Mouse (Mus musculus): ENCODE measurements at regions not wholly inside any gene's neighbourhood (a gene's known extent, or its start where the extent isn't known, plus 50 kb on each side); places are given as distances from the start of the nearest gene placed in this dataset.

DNA sequence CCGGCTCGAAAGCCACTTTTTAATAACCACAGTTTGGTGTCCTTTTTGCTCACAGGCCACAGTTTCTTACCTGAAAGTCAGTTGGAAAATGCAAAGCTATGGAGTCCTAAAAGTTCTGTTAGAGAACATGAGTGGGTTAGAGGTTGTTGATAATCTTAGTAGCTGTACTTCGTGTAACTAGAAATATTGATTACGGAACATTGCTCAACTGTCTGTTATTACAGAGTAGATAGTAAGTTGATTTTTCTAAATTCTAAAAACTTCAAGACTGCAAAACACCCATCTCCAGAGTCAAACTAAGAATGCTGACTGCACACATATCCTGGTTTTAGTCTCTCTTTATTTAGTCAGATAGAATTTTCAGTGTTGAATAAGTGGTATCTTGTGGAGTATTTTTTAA, 111.0 kb downstream of the Slc38a4 start:
- no peak for ATAC-seq (replicated peaks; ENCODE audit: low read depth, poor library complexity, severe bottlenecking)

DNA sequence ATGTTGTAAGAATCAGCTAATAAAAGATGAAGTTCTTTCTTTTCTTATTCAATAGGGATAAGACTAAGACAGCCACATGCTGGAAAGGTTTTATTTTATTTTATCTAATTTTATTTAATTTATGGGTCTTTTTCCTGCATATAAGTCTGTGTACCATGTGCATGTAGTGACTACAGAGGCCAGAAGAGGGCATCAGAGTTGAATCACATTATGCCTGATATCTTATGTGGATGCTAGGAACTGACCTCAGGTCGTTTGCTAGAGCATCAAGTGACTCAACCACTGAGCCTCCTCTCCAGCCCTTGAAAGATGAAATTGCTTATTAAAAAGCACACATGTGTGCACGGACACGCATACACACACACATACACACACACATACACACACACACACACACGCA, 113.1 kb downstream of the Slc38a4 start:
- ATAC-seq (replicated peaks; ENCODE audit: low read depth, poor library complexity, severe bottlenecking), result no peak

DNA sequence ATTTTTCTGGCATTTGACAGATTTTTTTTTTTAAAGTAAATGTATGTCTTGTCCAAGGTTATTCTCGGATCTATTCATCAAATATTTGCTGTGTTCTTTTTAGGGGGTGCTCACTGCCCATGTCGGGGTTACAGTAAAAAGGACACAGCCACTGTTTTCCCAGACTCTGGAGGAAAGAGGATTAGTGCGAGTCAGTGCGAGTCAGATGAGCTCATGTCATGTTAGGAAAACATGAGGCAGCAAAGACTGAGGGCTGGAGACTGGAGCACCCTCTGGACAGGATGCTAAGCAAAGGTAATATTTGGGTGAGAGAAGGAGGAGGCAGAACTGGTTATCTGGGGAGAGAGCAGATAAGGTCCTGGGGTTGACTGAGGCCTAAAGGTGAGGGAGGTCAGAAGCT, 117.3 kb downstream of the Slc38a4 start:
- ATAC-seq (replicated peaks; ENCODE audit: low read depth, poor library complexity, severe bottlenecking), result no peak

DNA sequence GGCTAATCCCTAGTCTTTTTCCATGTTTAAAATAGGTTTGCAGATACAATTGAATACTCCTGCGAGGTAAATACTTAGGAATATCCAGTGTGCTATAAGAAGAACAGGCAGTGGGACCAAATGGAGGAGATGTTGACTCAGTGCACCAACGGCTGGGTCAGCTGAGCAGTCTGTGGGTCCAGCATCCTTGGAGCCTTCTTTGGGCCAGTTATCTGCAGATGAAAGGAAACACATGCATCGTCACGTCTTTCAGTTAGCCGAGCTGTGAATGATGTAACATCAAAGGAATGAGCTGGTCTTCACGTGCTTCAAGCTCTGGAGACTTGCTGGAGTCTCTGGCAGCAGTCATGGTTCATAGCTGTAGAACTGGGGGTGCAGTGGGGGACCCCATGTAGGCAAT, 118.1 kb downstream of the Slc38a4 start:
- no peak for ATAC-seq (replicated peaks; ENCODE audit: low read depth, poor library complexity, severe bottlenecking)

DNA sequence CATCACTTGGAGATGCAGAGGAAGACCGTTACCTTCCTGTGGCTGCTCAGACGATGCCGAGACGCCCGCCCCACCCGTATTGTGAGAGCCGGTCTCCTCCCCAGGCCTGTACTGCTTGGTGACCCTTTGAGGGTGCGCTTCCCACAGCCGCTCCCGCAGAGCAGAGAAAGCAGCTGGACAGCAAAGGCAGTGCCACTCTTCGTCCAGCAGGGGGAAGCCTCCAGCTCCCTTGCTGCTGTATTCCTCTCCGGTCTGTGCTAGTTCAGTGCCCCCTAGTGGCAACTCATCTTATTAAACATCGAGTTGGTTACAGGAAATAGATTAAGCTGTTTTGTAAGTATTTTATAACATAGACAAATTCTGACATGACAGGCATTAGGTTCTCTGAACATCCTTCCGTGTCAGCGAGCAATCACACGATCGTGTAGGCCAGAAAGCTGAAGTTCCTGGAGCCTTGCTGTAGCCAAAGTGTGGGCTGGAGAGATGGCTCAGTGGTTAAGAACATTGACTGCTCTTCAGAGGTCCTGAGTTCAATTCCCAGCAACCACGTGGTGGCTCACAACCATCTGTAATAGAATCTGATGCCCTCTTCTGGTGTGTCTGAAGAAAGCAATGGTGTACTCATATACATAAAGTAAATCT, 118.9 kb downstream of the Slc38a4 start:
- peak; percentile 98 for ATAC-seq (replicated peaks; ENCODE audit: low read depth, poor library complexity, severe bottlenecking)

DNA sequence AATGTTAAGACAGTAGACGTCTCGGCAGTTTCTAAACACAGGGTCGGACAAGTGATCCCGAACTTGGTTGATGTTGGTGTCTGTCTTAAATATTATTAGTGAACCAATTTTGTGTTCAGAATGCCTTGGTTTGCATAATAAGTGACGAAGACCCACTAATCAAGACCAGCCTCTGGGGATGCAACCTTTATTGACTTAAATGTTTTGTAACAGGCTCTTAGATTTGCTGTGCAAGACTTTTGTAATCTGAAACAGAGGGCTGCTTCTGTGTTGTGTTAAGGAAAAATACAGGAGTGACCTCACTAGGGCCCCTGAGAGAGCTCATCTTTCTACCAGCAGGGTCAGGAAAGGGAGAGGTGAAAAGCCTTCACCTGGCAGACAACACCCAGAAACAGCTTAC, 119.5 kb downstream of the Slc38a4 start:
- ATAC-seq (replicated peaks; ENCODE audit: low read depth, poor library complexity, severe bottlenecking), result no peak

DNA sequence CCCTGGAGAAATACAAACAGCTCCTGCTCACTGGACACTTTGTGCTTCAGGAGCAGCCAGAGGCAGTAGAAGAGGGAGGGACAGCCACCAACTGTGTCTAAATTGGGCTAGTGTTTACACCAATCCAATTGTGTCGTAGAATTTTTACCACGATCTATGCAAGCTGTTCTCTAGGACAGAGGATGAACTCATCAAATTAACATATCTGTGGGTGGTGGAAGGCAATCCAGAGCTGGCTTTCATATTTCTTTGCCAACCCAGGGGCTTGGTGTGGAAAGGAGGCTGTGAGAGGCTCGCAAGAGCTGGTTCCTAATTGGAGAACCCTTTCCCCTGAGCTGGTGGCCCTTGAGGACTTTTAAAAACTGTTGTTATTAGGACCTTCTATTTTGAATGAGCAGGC, 122.3 kb downstream of the Slc38a4 start:
- no peak for ATAC-seq (replicated peaks; ENCODE audit: low read depth, poor library complexity, severe bottlenecking)

DNA sequence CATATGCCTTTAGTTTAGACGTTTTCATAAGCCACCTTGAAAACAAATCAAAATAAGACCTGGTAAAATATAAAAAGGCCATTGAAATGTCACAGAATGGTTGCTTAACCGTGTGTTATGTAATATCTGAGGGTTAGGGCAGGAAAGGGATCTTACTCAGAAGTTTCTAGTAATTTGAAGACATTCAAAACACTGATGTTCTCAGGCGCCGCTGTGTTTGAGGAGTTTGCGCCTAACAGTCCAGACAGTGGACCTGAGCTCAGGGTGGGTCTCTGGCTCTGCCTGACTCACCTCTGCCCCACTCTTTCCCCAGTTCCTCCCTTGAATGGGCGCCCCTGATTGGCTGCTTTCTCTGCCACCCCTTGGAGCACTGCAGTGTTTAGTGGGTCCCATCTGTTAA, 125.2 kb downstream of the Slc38a4 start:
- ATAC-seq (replicated peaks; ENCODE audit: low read depth, poor library complexity, severe bottlenecking), result 0 out of 2 replicates have a peak, but pooled peaks have one; percentile 24

DNA sequence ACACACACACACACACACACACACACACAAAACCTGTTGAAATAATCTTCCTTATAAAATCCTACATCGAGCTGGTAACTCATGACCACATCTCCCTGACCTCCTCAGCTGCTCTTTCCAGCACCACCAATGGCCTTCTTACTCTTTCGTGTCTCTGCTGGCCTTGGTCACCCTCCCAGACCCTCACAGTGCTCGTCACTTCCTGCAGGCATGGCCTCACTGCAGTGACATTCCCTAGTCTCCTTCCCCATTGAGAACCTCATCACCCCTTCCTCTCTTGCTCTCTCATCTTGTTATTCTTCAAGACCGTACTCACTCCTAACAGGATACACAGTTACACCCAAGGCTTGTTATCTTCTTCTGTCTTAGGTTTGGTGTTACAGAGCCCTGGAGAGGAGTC, 126.0 kb downstream of the Slc38a4 start:
- ATAC-seq (replicated peaks; ENCODE audit: low read depth, poor library complexity, severe bottlenecking), result no peak

DNA sequence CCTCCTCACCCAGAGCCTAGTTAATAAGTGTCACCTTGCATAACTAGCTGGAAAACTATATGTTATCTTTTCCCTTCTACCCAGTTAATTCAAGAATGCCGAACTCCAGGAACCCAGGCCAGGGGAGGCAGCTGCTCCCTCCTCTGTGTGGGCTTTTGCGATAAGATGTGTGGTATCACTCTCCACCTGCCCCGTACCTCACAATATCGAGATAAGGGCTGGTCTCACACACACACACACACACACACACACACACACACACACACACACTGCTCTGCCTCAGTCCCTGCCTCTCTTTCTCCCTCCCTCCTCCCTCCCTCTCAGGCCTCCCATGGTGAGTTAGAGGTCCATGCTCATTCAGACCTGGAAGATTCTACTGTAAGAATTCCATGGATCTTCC, 127.1 kb downstream of the Slc38a4 start:
- peak; percentile 52; the same call in 1 of the 2 replicates for ATAC-seq (replicated peaks; ENCODE audit: low read depth, poor library complexity, severe bottlenecking)

DNA sequence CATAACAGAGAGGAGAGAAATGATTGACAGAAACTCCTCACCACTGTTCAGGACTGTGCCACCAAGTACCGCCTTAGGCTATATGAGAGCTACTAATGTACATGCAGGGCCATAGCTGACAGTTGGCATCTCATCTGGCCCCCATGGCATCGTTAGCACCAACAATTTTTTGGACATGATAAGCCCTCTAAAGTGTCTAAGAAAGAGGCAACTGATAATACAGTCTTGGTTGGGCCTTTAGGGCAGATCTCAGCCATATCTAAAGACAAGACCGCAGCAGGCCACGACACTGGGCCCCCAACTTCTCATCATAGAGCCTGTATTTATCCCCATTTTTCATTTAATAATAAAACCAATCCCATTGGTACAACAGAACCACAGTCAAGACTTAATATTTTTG, 128.1 kb downstream of the Slc38a4 start:
- ATAC-seq (replicated peaks; ENCODE audit: low read depth, poor library complexity, severe bottlenecking), result no peak

DNA sequence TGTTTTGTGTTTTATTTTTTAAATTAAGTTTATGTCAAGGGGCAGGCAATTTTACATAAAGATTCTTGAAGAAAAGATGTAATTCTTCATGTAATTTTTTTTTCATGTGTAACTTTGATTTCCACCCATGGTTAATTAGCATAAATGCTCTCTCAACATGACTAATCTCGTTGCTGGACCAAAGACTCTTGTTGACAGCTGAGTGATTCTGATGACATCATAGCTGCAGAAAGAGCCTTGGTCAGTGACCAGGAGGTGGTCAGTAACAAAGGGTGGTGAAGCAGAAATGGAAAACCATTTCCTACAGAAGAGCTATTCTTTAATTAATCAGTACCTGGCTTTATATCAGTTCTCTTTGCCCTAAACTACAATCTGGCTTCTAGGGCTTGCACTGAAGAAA, 129.1 kb downstream of the Slc38a4 start:
- ATAC-seq (replicated peaks; ENCODE audit: low read depth, poor library complexity, severe bottlenecking), result no peak

DNA sequence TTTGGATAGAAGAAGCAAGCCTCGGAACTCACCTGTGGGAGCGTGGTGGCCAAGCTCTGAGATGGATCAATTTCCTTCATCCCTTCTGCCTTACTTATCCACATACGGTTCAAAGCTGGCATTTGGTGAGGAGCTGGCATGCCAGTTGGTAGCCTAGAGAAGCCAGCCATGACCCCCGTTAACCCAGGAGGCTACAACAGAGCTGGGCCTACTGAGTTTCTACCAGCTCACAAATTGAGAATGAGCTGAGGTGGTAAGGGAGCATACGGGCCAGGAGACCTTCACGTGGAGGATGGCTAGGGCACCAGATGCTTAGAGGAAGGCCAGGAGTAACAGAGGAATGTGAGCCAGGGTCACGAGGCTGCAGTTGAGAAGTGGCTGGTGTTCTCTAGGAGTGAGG, 139.2 kb downstream of the Slc38a4 start:
- ATAC-seq (replicated peaks; ENCODE audit: low read depth, poor library complexity, severe bottlenecking), result no peak

DNA sequence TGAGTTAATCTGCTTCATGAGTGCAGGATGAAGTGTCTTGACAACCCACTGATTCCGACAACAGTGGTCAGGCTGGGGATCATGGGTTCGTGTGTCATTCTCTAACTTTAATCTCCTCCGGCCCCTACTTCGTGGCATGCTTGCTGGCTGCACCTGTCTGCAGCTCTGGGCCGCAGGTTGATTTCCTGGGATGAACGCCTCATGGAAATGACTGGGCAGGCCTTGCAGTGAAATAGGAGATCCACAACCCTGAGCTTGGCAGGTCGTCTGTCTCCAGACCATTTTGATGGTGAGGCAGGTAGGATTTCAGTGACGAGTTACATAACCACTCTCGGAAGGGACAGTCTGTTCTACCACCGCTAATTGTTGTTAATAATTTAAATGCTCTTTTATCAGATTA, 140.2 kb downstream of the Slc38a4 start:
- no peak for ATAC-seq (replicated peaks; ENCODE audit: low read depth, poor library complexity, severe bottlenecking)

DNA sequence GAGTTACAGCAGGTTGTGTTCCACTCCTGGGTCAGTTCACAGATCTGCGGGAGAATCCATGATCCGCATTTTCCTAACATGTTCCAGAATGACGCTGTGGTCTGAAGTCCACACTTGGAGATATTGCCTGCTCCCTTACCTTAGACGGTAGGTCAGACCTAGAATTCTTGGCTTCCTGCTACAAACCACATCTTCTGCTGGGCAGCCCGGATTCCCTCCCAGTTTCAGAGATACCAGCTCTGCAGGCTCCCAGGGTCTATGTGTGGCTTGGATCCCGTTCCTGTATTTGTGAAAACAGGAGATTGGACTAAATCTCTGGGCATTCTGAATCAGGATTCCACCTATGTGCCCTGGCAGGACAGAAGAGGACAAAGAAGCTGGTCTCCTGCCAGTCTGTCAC, 140.8 kb downstream of the Slc38a4 start:
- ATAC-seq (replicated peaks; ENCODE audit: low read depth, poor library complexity, severe bottlenecking), result no peak

DNA sequence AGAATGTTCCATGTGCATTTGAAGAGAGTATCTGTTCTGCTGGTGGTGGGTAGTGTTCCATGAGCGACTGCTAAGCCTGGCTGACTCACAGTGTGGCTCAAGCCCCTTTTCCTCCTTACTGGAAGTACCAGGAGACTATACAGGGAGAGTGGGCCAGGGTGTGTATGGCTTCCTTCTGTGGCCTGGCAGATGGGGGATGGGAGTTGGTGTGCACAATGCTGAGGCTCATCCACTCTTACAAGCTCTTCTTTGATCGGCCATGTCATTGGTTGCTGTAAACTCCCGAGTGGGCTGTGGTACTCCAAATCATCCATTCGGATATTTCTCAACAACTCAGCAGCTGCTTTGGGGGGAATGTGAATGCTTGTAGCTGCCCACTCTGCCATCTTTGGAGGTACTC, 150.2 kb downstream of the Slc38a4 start:
- ATAC-seq (replicated peaks; ENCODE audit: low read depth, poor library complexity, severe bottlenecking), result no peak

DNA sequence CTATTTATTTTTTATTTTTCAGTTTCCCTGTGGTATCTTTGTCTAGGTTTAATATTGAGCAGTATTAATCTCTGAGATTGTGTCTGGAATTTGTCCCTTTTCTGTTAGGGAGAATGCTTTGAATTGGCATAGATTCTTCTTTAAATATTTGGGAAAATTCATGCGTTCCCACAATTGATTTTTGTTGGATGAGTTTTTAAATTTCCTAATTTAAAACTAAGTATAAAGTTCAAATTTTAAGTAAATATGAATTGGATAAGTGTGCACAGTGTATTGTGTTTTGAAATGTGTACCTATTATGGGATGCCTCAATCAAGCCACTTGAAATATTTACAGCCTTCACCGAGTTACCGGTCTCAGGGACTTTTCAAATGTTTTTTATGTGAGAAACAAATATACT, 152.3 kb downstream of the Slc38a4 start:
- no peak for ATAC-seq (replicated peaks; ENCODE audit: low read depth, poor library complexity, severe bottlenecking)

DNA sequence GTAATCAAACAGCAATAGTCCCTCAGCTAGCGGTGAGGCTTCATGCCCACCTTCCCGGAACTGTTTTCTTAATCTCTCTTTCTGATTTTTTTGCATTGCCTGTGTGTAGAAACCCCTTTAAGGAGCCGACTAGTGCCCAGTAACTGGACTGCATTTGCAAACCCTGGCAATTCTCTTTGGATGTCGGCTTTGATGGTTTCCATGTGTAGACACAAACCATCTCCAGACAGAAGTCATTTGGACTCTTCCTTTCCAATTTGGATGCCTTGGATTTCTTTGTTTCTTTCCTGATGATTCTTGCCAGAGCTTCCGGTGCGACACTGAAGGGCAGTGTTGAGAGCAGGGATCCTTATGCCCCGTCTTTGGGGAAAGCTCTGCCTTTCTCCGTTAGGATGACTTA, 153.0 kb downstream of the Slc38a4 start:
- ATAC-seq (replicated peaks; ENCODE audit: low read depth, poor library complexity, severe bottlenecking), result no peak

DNA sequence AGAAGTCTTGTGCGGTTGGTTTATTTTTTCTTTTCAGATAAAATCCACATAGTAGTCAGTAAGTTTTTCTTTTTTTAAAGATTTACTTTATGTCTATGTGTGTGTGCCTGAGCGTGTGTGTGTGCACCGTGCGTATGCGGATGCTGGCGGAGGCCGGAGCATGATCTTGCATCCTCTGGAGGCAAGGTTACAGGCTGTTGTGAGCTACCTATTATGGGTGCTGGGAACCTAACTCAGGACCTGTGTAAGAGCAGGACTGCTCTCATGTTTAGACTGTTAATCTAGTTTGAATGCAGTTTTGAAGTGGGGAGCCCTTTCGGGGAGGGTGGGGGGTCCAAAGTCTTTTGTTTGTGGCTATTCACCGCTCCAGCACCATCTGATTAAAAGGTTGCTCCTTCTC, 154.1 kb downstream of the Slc38a4 start:
- no peak for ATAC-seq (replicated peaks; ENCODE audit: low read depth, poor library complexity, severe bottlenecking)

DNA sequence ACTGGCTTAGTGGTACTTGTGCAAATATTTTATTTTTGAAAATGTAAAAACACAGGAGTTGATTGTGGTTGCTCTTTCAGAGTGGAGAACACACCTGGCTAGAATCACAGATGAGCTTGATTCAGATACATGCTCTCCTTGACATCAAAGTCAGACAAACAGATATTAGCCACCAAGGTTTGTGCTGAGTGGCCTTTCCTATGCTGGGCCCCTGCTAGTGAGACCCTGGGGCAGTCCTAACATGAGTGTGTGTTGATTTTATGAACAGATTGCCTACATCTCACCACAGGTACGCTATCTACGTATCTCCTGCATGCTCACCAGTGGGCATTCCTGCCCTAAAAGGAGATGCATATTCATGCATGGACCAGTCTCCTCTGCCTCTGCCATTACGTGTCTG, 157.5 kb downstream of the Slc38a4 start:
- no peak for ATAC-seq (replicated peaks; ENCODE audit: low read depth, poor library complexity, severe bottlenecking)

DNA sequence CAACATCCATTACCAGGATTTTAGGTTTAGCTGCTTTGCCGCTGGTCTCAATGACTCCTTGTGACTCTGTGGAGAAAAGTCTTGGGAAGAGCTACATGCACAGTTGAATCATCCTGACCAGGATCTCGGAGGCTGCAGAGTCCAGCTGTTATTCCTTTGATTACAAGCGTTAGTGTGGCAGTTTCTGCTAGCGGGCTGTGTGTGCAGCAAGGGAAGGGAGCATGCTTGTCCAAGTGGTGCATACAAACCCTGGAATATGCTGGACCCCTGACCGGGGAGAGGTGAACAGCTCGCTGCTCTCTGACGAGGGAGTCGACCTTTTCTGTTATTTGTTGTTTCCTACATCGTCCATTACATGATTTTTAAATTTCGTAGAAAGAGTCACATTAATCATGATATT, 170.9 kb downstream of the Slc38a4 start:
- no peak for ATAC-seq (replicated peaks; ENCODE audit: low read depth, poor library complexity, severe bottlenecking)

DNA sequence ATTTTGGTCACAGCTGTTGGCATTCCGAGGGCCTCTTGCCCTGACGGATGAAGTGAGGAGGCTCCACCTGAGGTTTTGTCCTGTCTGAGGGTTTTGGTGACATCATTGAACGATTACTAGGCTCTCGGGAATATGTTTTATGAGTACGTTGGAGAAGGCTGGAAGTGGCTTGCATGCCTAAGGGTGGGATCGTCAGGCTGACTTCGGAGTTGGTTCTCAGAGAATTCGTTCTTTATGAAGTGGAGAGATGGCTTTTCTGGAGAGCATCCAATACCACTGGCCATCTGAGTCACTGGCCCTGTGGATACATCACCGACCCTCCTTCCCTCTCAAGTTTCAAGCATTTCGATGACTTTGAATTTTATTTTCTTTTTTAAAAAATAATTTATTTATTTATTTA, 172.0 kb downstream of the Slc38a4 start:
- no peak for ATAC-seq (replicated peaks; ENCODE audit: low read depth, poor library complexity, severe bottlenecking)

DNA sequence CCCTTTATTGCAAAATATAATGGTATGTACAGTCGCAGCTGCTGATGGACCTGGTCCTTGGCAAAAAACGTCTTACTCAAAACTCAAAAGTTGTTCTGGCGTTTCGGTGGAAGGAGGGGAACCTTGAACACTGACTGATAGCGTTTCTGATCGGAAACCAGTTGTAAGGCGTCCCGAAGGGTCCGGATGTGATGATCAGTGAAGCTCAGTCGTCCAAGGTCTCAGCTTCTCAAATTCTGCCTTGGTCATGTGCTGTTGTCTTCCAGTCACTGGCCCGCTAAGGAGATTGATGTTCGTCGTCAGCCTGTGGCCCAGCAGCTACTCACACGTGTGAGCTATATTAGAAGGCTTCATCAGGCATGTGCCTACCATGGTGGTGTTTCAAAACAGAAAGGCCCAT, 173.5 kb downstream of the Slc38a4 start:
- no peak for ATAC-seq (replicated peaks; ENCODE audit: low read depth, poor library complexity, severe bottlenecking)

All from common myeloid progenitor, adult 5-6 weeks (primary cell).